In genomic region chr10:19140628-19141027, GRCm38 (mm10) we compare ENCODE assay signal across 20 mouse cellular contexts.
A peak's percentile ranks its signal among the peaks of the same experiment; 100 is the strongest.
DNase-seq lines count a peak whose midpoint lies in the region; ATAC-seq and TF ChIP-seq lines count a peak whose summit lies in the region.
"Had no signal": no experiment of that assay in that cellular context is flagged by ENCODE, and none has a peak within 500 bp of the region (broad histone marks: within the 10 kb centered on the region; RNA-seq: fewer than 3 reads in every experiment).

No protein-coding gene starts in this region.

- TF ChIP-seq CTCF in lung, adult 2 months (IDR thresholded peaks at IDR 0.05; ENCODE audit: insufficient read depth, low read length) = no peak

- no peaks in the 10 kb centered on the region for H3K36me3 ChIP-seq in kidney, embryonic 14.5 days (ENCODE audit: control insufficient read depth, insufficient read depth, low read length)
- H3K36me3 ChIP-seq in myocyte (ENCODE audit: control insufficient read depth, insufficient read depth) = no peaks in the 10 kb centered on the region
- H3K36me3 ChIP-seq: embryonic facial prominence, embryonic 15.5 days; forebrain, embryonic 10.5 days; heart, embryonic 12.5 days had no signal

- no peaks in the 10 kb centered on the region for H3K4me1 ChIP-seq in kidney, embryonic 14.5 days (ENCODE audit: control insufficient read depth, insufficient read depth, low read length)
- H3K4me1 ChIP-seq in lung, adult 2 months (ENCODE audit: control insufficient read depth, insufficient read depth, low read length) = no peaks in the 10 kb centered on the region
- H3K4me1 ChIP-seq: embryonic facial prominence, embryonic 15.5 days; forebrain, embryonic 10.5 days; heart, embryonic 12.5 days had no signal

- H3K4me2 ChIP-seq in kidney, embryonic 14.5 days (replicated peaks; ENCODE audit: low read depth, low read length) = no peak overlapping the region
- H3K4me2 ChIP-seq in myocyte (ENCODE audit: low read depth) = peak overlapping the region; percentile 54
- H3K4me2 ChIP-seq: embryonic facial prominence, embryonic 15.5 days; heart, embryonic 12.5 days had no signal

- ATAC-seq in kidney, embryonic 14.5 days (ENCODE audit: low FRiP score, low TSS enrichment) = no peak
- ATAC-seq: forebrain, embryonic 14.5 days had no signal

- H3K4me3 ChIP-seq in kidney, embryonic 14.5 days (ENCODE audit: low read length) = no peak overlapping the region
- H3K4me3 ChIP-seq in lung, adult 2 months (replicated peaks; ENCODE audit: extremely low read depth, low read depth, low read length) = no peak overlapping the region
- H3K4me3 ChIP-seq in myocyte = no peak overlapping the region
- H3K4me3 ChIP-seq: embryonic facial prominence, embryonic 15.5 days; erythroblast, embryonic 14.5 days; forebrain, embryonic 10.5 days; gastrocnemius, adult 2 months; heart, embryonic 12.5 days had no signal

- DNase-seq in kidney, adult 11 months = peak; percentile 4
- peak; percentile 9 to 52 for DNase-seq in lung, adult 18-20 months
- no peak for DNase-seq in lung, adult 2 months
- peak; percentile 33 for DNase-seq in 416B (ENCODE audit: low read depth)
- no peak for DNase-seq in thymus, adult 18-20 months
- DNase-seq: adrenal gland, postnatal 10 days; cerebellum, adult 11 months; cerebellum, adult 8-10 months; cerebellum, postnatal 14 days; embryo, embryonic 11 days; gastrocnemius, adult 2 months; gastrocnemius, postnatal 25 days; heart, postnatal 36 days had no signal

- H3K27ac ChIP-seq in kidney, embryonic 14.5 days (ENCODE audit: low read depth, low read length) = no peak overlapping the region
- H3K27ac ChIP-seq: embryonic facial prominence, embryonic 15.5 days; forebrain, embryonic 10.5 days; gastrocnemius, adult 2 months had no signal

- H3K27me3 ChIP-seq in kidney, embryonic 14.5 days (ENCODE audit: control insufficient read depth, insufficient read depth, low read length) = no peaks in the 10 kb centered on the region
- H3K27me3 ChIP-seq in myocyte (ENCODE audit: control insufficient read depth, insufficient read depth, insufficient read length) = no peaks in the 10 kb centered on the region
- H3K27me3 ChIP-seq: embryonic facial prominence, embryonic 15.5 days; heart, embryonic 12.5 days had no signal

- no peak for TF ChIP-seq POLR2A in lung, adult 2 months (IDR thresholded peaks at IDR 0.05; ENCODE audit: borderline replicate concordance, extremely low read depth, low read depth, low read length)
- TF ChIP-seq POLR2A in myocyte (IDR thresholded peaks at IDR 0.05; ENCODE audit: insufficient read length, low read depth) = no peak

- no peak overlapping the region for H3ac ChIP-seq in myocyte (ENCODE audit: control insufficient read depth, insufficient read length)

- H3K9me3 ChIP-seq in kidney, embryonic 14.5 days (ENCODE audit: control insufficient read depth, low read length) = no peaks in the 10 kb centered on the region
- H3K9me3 ChIP-seq: embryonic facial prominence, embryonic 15.5 days; forebrain, embryonic 10.5 days; heart, embryonic 12.5 days had no signal

- WGBS in kidney, embryonic 14.5 days = 40% methylated on average over 5 of the region's 5 CpGs
- 45% methylated on average over 5 of the region's 5 CpGs for WGBS in lung, adult 2 months

- H3K9ac ChIP-seq in kidney, embryonic 14.5 days (ENCODE audit: low read depth, low read length) = no peak overlapping the region
- H3K9ac ChIP-seq: embryonic facial prominence, embryonic 15.5 days; heart, embryonic 12.5 days had no signal

- H3K79me2 ChIP-seq in myocyte (ENCODE audit: control insufficient read depth, insufficient read depth) = no peaks in the 10 kb centered on the region

TF ChIP-seq in myocyte, 11 proteins besides CTCF, POLR2A, EP300 and RAD21:
- TF ChIP-seq REST (IDR thresholded peaks at IDR 0.05; ENCODE audit: insufficient read depth, insufficient read length) (no peak), SRF (IDR thresholded peaks at IDR 0.05; ENCODE audit: control insufficient read depth, insufficient read length, low read depth) (no peak), MAX (IDR thresholded peaks at IDR 0.05; ENCODE audit: low read depth) (no peak)
TF ChIP-seq in myocyte: peak in this region for 0.

Comparison
In these comparisons a context has a peak if more than half of its experiments do, and no peak if none do; other contexts are left out.
1. DNase-seq: peak in kidney, adult 11 months (single experiment), lung, adult 18-20 months (2 of 2) and 416B (single experiment); none in lung, adult 2 months (single experiment) and thymus, adult 18-20 months (0 of 2).